Mouse (Mus musculus): ENCODE measurements at regions not wholly inside any gene's neighbourhood (a gene's known extent, or its start where the extent isn't known, plus 50 kb on each side); places are given as distances from the start of the nearest gene placed in this dataset.

- in situ Hi-C loops (cut with MboI, MseI) = no loop called here
Observed at GRCm38 (mm10) chr5:106392213-106392612, 65.8 kb downstream of the Barhl2 start.

- in situ Hi-C loops (cut with MboI, MseI) = no loop called here
Observed at GRCm38 (mm10) chr5:106386621-106387020, 71.3 kb downstream of the Barhl2 start.

GRCm38 (mm10) chr5:106385838-106386237 is 72.1 kb downstream of the Barhl2 start:
- in situ Hi-C loops (cut with MboI, MseI) = no loop called here

- in situ Hi-C loops (cut with MboI, MseI) = no loop called here
Observed at GRCm38 (mm10) chr5:106385219-106385618, 72.7 kb downstream of the Barhl2 start.

- in situ Hi-C loops (cut with MboI, MseI) = no loop called here
Observed at GRCm38 (mm10) chr5:106384138-106384770, 73.7 kb downstream of the Barhl2 start.

GRCm38 (mm10) chr5:106381919-106382318 is 76.0 kb downstream of the Barhl2 start:
- in situ Hi-C loops (cut with MboI, MseI) = no loop called here

GRCm38 (mm10) chr5:106380631-106381285 is 77.2 kb downstream of the Barhl2 start:
- in situ Hi-C loops (cut with MboI, MseI) = no loop called here

GRCm38 (mm10) chr5:106376781-106377525 is 81.0 kb downstream of the Barhl2 start:
- in situ Hi-C loops (cut with MboI, MseI) = no loop called here

GRCm38 (mm10) chr5:106367831-106368230 is 90.1 kb downstream of the Barhl2 start:
- in situ Hi-C loops (cut with MboI, MseI) = loop anchor here (25.0 kb wide), 1 partner anchor 419 kb away; no protein-coding TSS in a partner anchor

- in situ Hi-C loops (cut with MboI, MseI) = loop anchor here (25.0 kb wide), 1 partner anchor 420 kb away; no protein-coding TSS in a partner anchor
Observed at GRCm38 (mm10) chr5:106367312-106367711, 90.7 kb downstream of the Barhl2 start.

GRCm38 (mm10) chr5:106366006-106366405 is 92.0 kb downstream of the Barhl2 start:
- in situ Hi-C loops (cut with MboI, MseI) = loop anchor here (25.0 kb wide), 1 partner anchor 421 kb away; no protein-coding TSS in a partner anchor

- in situ Hi-C loops (cut with MboI, MseI) = loop anchor here (25.0 kb wide), 1 partner anchor 422 kb away; no protein-coding TSS in a partner anchor
Observed at GRCm38 (mm10) chr5:106365094-106365493, 92.9 kb downstream of the Barhl2 start.

GRCm38 (mm10) chr5:106351348-106351747 is 106.6 kb downstream of the Barhl2 start:
- in situ Hi-C loops (cut with MboI, MseI) = loop anchor here (25.0 kb wide), 1 partner anchor 436 kb away; no protein-coding TSS in a partner anchor

- in situ Hi-C loops (cut with MboI, MseI) = loop anchor here (25.0 kb wide), 1 partner anchor 437 kb away; no protein-coding TSS in a partner anchor
Observed at GRCm38 (mm10) chr5:106349851-106350515, 108.0 kb downstream of the Barhl2 start.

- in situ Hi-C loops (cut with MboI, MseI) = no loop called here
Observed at GRCm38 (mm10) chr5:106344308-106344707, 113.7 kb downstream of the Barhl2 start.

- in situ Hi-C loops (cut with MboI, MseI) = no loop called here
Observed at GRCm38 (mm10) chr5:106343601-106344000, 114.4 kb downstream of the Barhl2 start.

- in situ Hi-C loops (cut with MboI, MseI) = no loop called here
Observed at GRCm38 (mm10) chr5:106341361-106341760, 116.6 kb downstream of the Barhl2 start.

- in situ Hi-C loops (cut with MboI, MseI) = no loop called here
Observed at GRCm38 (mm10) chr5:106335639-106336038, 122.3 kb downstream of the Barhl2 start.

- in situ Hi-C loops (cut with MboI, MseI) = no loop called here
Observed at GRCm38 (mm10) chr5:106327592-106328150, 130.3 kb downstream of the Barhl2 start.

GRCm38 (mm10) chr5:106322574-106323215 is 135.3 kb downstream of the Barhl2 start:
- in situ Hi-C loops (cut with MboI, MseI) = no loop called here

- in situ Hi-C loops (cut with MboI, MseI) = no loop called here
Observed at GRCm38 (mm10) chr5:106321426-106321825, 136.5 kb downstream of the Barhl2 start.
